Mouse (Mus musculus): ENCODE data around the gene Ostf1.

- TF ChIP-seq POLR2A (IDR thresholded peaks at IDR 0.05; ENCODE audit: extremely low read depth, insufficient read depth, low read length) = no peak
- TF ChIP-seq CTCF (IDR thresholded peaks at IDR 0.05; ENCODE audit: low read depth, low read length) = no peak
These were observed 38.7 kb downstream of the Ostf1 start for GRCm38 (mm10) chr19:18592919-18593318.

Measured in liver, adult 2 months (tissue).